Mouse (Mus musculus) erythroblast, embryonic 14.5 days (primary cell): ENCODE results near the gene Anks1b.

ENCODE experiments used
- GATA1 ChIP-seq: IDR thresholded peaks from 2 replicates; pipeline ENCODE4 v1.6.1; 2012; ENCODE audit warnings: low read length, inconsistent platforms, mixed read lengths
- TAL1 ChIP-seq: IDR thresholded peaks from 3 replicates; pipeline ENCODE4 v1.6.1; 2012; ENCODE audit warnings: low read length, inconsistent platforms, mixed read lengths

- TF ChIP-seq GATA1 (no peak), TAL1 (no peak)
These were observed 1050.2 kb downstream of the Anks1b start for GRCm38 (mm10) chr10:90923476-90923875.
